Mouse (Mus musculus) frontal cortex, postnatal 25 days (tissue): Measurements from ENCODE around the gene Ap2a2.
"Not testable (repeated sequence)": the region's sequence is repeated elsewhere in the genome, so short reads cannot be mapped to it uniquely, and the experiment has no call there.

Source experiments
- DNase-seq, 2 experiments: peaks; one replicate each; pipeline ENCODE4 v3.0.0; 2022; ENCODE audit warnings: low spot score in 2 of 2

The Ap2a2 gene

DNA sequence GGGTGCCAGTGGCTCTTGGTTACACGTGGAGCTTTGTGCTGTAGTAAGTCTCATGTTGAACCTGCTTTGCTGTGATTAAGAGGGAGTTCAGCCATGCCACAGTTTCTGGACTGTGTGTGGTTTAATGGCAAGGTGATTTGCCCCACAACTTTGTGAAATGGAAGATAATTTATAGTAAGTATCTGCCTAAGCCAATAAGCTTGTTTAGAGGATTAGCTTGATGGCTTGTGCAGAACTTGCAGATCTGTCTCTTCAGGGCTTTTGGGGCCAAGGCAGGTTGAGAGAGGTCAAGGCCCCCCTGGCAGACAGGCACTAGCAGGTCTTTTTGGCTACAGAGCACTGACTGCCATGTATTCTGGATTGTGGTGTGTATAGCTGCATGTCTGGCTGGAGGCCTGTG lies 35.0 kb downstream of the Ap2a2 start:
- no peak for DNase-seq

DNA sequence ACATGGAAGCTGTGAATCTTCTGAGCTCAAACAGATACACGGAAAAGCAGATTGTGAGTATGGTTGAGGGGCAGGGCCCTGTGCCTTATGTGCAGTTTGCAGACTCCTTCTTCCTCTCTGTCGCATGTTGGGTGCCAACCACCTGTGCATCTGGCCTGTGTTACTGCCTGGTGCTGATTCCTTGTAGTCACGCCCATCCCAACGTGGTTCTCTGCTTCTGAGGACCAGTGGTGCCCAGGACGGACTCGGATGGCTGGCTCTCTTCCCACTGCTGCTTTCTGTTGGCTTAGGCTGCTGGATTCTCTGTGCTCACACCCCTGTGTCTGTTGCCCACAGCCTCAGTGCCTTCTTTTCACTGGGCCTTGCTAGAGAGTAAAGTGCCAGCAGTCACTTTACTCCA lies 35.6 kb downstream of the Ap2a2 start:
- DNase-seq = no peak

DNA sequence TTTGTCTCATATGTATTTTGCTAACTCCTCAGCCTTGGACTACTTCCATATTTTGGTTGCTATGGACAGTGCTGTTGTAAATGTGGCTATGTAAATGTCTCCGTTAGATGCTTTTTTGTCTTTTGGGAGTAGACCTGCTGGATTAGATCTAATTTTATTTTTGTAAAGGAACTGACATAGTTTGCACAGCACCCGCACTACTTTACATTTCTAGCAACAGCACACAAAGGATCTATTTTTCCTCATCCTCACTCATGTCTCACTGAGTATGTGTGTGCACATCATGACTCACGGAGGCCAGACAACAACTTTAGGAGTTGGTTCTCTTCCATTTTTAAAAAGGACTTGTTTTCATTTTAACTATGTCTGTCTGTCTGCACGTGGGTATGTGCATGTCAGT lies 45.7 kb downstream of the Ap2a2 start:
- DNase-seq = no peak

DNA sequence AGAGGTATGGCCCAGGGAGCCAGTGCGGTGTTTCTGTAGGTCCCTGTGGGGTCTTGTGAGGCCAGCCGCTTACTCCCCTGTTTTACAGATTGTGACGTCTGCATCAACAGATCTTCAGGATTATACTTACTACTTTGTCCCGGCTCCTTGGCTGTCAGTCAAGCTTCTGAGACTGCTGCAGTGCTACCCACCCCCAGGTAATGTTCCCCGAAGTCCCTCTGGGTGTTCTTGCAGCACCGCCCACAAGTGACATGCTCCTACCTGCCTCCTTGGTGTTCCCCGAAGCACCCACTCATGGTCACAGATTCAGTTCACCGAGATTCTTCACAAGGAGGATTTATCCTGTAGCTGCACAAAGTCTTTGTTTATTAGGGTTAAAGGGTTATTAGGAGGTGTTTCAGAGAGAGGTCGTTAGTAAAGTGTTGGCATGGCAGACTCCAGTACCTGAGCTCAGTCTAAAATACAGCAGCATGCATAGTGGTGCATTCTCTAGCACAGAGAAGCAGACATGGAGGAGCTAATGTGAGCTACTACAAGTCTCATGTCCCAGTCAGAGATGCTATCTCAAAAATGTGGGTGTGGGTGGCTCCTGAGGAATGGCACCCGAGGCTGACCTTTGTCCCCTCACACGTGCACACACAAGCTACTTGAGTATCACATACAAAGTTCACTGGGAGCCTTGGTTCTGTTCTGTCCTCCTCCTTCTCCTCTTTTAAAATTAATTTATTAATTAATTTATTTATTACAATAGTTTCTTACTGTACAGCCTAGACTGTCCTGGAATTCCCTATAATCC lies 47.9 kb downstream of the Ap2a2 start:
- DNase-seq = no peak

DNA sequence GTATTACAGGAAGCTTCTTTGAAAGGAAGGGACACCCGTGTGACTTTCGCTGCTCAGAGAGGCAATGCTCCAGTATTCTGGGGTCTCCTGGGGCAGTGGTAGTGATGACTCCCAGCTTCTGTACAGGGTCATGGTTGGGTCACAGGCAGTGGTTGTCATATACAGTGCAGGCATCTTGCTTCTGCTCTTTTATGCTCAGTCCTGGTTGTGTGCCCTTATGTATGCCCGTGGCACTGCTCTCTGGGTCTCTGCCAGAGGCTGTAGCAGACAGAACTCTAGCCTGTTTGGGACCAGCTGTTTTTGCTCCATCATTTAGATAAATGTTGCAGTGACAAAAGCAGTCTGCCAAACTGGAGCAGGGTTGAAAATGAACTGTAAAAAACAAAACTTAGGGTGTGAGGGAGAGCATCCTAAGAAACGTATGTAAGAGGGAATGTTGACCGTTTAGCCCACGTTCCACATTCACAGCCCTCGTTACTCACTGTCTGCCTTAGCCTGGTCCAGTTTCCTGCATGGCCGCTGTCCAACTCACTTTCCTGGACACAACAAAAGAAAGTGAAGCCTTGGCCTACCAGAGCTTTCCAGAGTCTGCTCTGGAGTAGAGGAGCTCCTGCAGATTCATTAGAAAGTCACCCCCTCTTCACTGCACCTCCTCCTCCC lies 49.9 kb downstream of the Ap2a2 start:
- no peak for DNase-seq

DNA sequence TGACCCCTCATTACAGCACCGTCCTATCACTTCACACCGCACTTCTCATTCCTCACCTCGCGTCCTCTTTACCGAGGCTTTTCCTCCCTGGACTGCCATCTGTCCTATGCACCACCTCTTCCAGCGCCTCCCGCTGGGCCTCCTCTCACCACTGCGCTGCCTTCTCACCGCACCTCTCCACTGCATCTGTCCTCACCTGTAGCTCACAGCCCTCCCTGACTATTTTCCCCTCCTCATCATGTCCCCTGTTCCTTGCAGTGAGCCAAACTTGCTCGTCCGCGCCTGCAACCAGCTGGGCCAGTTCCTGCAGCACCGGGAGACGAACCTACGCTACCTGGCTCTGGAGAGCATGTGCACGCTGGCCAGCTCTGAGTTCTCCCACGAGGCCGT lies 50.4 kb downstream of the Ap2a2 start:
- DNase-seq = no peak

DNA sequence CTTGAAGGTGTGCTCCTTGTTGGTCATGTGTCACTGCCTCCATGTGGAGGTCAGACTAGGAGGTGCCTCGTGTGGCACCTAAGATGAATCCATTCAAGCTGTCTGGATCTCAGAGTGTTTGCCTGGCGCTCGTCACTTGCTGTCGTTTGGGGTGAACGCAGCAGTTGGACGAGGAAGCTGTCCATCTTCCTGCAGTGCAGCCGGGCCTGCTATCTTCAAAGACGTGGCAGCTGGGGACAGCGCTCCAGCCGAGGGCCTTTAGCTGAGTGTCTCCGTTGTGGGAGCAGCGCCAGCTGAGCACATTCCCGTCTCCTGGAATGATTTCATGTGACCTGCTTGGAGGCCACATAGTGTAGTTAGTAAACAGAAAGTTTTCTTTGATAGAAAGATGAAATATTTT lies 50.8 kb downstream of the Ap2a2 start:
- DNase-seq = no peak

DNA sequence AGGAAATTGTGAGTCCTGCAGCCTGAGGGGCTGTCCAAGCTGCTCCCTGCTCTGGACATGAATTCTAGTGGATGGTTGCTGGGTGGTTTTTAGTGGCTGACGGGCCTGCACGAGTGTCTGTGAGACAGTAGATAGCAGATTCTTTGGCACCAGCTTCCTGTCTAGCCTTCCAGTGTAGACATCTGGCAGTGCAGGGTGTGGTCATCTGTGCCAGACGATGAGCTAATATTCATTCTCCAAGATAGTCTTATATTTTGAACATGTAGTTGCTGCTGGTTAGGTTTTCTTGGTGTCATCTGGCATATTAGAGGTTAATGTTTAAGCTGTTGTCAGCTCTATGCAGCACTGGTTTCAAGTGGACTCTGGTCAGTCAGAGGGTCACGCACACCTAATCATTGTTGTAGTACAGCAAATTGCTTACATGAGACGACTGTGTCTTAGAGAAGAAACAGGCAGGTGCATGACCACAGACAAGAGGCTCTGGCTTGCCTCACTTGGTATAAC lies 52.4 kb downstream of the Ap2a2 start:
- DNase-seq = no peak

DNA sequence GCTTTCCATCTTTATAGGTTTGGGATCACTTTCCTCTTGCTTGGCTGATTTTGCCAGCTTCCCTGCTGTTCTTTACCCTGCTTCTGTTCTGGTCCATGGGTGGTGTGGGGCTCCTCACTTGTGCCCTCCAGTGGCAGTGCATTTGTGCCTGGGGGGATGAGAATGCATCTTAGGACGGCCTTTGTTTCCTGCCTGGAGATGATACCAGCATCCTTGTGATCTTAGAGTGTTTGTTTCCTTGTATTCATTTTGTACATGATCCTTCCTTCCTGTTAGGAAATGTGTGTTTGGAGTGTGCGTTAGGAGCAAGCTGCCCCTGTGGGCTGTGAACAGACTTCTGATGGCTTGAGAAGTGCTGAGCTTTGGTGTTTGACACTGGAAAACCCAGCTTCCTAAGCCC lies 62.2 kb downstream of the Ap2a2 start:
- no peak for DNase-seq

DNA sequence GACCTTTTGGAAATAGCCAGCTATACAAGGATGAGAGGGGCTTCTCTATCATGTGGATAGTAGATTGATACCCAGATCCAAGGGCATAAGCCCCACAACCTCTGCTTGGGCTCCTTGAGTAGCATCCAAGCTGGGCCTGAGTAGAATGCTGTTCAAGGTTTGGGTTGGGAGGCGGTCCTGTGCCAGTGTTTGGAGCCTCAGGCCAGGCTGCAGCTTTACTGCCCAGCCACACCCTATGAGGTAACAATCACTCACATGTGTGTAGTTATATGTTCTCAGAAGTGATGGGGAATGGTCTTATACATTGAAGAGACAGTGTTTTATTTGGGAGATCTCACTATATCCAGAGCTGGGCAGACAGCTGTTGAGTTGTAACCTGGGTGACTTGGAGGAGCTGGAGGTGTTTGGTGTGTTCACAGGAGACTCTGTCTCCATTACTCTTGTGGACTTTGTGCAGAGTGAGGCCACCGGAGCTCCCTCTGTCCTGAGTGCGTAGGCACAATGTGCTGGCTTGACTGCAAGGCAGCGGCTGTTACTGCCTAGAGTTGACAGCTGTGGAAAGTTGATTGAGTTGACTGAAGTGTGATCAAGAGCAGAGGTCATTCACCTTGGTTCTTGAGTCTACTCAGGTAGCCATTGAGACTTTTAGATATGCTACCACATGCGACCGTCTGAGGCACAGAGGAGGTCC lies 63.3 kb downstream of the Ap2a2 start:
- no peak for DNase-seq

DNA sequence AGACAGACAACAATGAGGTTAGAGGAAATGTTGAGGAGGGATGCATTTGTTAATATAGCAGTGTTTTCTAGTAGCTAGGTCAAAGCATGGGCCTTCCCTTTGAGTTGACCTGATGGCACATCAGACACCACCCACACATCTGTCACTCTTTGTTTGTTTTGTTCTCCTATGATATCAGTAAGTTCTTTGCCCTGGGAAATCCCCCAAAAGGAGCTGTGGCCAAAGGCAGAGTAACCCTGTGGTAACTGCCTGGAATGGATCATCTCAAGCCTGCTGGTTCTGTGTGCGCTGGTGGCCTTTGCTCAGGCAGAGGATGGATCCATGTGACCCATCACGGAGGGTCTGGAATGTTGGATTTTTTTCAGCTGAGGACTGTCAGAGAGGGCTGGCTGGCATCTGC lies 66.0 kb downstream of the Ap2a2 start:
- no peak for DNase-seq

DNA sequence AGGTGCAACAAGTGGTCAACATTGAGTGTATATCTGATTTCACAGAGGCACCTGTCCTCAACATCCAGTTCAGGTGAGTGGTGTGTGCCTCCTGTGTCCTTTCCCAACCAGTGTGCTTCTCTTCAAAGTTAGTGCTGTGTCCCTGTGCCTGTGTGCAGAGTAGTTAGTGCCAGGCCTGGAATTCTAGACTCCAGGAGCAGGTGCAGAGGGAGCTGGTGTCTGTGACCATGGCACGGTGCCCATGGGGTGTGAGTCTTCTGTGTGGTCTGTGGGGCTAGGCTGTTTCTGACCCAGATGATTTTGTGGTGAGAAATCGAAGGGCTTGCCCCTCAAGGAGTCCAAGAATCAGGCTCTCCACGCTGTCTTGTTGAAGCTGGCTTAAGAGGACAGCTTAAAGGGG lies 67.3 kb downstream of the Ap2a2 start:
- DNase-seq = no peak

DNA sequence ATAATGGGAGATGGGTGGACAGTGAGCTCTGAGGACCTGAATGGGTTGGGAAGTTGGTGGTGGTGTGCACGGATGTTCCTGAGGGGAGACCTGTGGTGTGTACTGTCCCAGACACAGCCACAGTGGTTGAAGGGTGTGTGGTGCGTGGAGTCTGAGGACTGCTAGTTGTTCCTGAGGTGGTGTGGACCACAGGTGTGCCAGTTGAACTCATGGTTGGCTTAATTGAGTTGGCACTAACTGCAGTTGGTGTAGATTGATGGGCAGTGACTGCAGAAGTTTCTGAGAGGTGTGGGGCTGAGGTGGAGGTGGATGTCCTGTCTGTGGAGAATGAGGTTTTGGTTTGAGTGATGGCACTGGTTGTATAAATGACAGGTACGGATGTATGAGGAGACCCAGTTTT lies 76.1 kb downstream of the Ap2a2 start:
- not testable (repeated sequence) for DNase-seq

DNA sequence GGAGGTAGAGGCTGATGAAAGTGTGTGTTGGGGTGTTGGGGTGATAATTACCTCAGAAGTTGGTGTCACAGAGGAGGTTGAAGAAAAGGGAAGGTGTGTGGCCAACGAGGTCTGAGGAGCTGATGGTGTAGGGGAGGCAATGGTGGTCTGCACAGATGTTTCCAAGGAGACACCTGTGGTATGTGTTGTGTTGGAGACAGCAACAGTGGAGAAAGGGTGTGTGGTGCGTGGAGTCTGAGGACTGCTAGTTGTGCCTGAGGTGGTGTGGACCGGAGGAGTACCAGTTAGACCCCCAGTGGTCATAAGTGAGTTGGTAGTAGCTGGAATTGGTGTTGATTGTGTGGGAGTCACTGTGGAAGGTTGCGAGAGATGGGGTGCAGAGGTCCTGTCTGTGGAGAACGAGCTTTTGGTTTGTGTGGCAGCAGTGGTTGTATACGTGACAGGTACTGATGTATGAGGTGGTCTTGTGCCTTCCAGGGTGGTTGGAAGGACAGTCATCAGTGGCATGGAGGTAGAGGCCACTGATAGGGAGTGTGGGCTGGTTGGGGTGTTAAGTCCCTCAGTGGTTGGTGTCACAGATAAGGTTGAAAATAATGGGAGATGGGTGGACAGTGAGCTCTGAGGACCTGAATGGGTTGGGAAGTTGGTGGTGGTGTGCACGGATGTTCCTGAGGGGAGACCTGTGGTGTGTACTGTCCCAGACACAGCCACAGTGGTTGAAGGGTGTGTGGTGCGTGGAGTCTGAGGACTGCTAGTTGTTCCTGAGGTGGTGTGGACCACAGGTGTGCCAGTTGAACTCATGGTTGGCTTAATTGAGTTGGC lies 76.8 kb downstream of the Ap2a2 start:
- DNase-seq = not testable (repeated sequence)

DNA sequence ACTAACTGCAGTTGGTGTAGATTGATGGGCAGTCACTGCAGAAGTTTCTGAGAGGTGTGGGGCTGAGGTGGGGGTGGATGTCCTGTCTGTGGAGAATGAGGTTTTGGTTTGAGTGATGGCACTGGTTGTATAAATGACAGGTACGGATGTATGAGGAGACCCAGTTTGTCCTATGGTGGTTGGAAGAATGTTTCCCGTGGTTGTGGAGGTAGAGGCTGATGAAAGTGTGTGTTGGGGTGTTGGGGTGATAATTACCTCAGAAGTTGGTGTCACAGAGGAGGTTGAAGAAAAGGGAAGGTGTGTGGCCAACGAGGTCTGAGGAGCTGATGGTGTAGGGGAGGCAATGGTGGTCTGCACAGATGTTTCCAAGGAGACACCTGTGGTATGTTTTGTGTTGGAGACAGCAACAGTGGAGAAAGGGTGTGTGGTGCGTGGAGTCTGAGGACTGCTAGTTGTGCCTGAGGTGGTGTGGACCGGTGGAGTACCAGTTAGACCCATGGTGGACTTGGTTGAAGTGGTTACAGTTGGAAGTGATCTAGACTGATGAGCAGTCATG lies 77.4 kb downstream of the Ap2a2 start:
- DNase-seq = not testable (repeated sequence)

DNA sequence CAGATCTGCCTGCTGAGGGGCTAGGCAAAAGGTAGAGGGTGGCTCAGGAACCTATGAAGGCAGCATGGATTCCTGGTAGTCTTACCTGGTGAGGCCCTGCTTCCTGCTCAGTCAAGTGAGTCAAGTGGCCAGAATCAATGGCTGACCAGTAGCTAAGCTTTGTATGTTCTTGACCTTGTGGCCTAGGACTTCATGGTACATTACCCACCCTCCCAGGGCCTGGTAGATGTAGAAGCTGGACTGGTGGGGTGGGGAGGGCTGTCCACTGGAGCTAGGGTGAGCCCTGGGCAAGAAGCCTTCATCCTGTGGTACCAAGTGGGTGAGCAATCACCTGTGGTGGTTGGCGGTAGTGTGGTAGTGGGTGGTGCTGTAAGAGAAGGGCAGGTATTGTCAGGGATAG lies 80.4 kb downstream of the Ap2a2 start:
- DNase-seq = no peak

DNA sequence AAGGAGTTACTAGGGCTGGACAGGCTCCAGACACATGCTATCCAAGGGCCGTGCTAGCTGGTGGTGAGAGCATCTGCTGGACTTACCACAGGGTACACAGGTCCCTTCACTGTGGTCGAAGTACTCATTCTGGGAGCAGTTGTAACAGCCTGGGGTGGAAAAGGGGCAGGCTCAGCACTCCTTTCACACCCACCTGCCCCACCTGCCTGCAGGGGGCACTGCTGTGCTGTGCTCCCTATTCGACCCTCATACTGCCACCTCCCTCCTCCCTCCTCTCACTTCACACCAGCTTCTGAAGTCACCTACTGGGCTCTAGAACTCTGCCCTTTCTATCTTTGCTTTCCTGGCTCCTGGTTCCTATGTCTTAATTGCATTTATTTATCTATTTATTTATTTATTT lies 81.2 kb downstream of the Ap2a2 start:
- DNase-seq = no peak

DNA sequence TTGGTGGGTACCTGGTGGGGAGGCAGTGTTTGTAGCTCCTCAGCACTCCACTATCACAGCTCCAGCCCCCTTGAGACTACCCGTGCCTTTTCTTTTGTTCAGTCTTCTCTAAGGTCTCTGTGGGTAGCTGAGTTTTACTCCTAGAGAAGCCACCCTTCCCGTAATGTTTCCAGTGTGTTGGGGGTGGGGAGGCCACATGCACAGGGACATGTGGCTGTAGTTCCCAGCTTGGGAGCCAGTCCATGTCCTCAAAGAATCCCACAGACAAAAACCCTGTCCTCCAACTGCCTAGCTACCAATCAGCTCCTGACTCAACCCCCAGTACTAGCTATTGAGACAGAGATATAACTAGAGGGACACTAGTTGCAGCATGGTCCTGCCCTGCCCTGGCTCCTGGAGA lies 85.1 kb downstream of the Ap2a2 start:
- no peak for DNase-seq

DNA sequence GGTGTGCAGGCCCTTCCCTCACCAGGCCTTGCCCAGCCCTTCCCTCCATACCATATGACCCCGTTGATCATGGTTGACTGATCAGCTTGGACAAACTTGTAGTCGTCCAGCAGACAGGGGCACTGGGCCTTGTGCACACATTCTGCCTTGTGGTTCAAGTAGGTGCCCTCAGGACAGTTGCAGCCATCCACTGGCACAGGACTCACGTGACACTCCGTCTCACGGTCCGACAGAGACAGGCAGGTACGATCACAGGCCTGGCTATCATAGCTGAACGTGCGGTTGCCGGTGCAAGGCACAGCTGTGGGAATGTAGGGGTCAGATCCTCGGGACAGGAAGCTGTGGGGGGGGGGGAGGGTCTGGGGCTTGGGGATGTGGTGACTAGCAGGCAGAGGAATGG lies 85.8 kb downstream of the Ap2a2 start:
- no peak for DNase-seq

DNA sequence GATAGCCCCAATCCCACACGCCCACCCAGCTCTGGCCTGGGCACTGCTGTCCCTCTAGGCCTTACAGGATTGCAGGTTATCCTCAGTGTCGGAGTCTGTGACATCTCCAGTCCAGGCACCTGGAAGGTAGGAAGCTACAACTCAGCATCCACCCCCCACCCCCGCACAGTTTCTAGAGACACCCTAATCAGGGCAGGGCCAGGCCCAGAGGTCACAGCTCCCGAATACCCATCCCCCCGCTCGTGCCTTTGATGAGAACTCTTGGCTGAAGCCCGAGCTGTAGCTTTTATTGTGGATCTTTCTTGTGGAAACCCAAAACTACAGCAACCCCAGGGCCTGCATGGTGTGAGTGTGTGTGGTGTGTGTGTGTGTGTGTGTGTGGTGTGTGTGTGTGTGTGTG lies 90.2 kb downstream of the Ap2a2 start:
- DNase-seq = no peak

DNA sequence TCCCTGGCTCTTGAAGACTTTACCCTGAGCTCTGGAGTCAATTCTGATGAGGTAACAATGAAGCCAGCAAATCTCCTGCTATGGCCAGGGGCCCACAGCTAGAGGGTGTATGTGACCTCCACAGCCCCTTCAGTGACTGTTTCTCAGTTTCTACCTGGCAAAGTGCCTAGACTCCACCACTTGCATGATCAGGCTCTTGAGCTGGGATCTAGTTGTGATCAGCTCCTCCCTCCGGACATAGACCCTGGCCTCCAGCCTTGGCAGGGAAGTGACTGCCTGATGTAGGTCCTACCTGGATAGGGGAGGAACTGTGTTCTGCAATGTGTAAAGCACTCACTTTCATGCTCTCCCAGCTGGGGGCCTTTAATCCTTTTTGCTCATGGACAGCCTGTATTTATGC lies 98.4 kb downstream of the Ap2a2 start:
- no peak for DNase-seq

DNA sequence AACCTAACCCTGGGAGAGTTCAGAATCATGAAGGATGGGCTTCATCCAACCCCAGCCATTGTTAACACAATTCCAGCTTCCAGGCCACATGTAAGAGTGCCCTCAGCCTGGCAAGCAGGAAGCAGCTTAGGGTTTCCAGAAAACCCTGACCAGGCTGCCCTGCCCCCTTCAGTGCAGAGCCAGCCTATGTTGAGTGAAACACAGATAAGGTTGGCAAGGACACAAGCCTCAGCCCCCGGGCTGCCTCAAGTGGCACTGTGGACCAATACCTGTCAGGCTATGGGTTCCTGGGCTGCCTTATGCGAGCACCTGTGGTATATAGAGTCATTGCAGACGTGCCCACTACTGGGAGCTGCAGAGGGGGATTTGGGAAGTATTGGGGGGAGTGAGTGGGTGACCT lies 99.5 kb downstream of the Ap2a2 start:
- no peak for DNase-seq
